Mouse (Mus musculus) testis, adult 2 months (tissue): ENCODE measurements around the gene Tubb2a. TPM values are rescaled to one million over a fixed set of nuclear protein-coding genes. Genes with fewer than 3 reads are reported as not detected.

Experiments used
- H3K27ac ChIP-seq: fragments of 200-500 bp; 2 replicates; pipeline ENCODE4 v1.5.1; 2012; ENCODE audit warnings: low read depth, low read length; ENCODE audit not compliant: control insufficient read depth, insufficient read depth
- H3K27me3 ChIP-seq: fragments of 200-500 bp; 2 replicates; pipeline ENCODE4 v1.6.1; 2012; ENCODE audit warnings: mild to moderate bottlenecking, low read length, moderate library complexity; ENCODE audit not compliant: control insufficient read depth, insufficient read depth
- H3K36me3 ChIP-seq: fragments of 200-500 bp; 2 replicates; pipeline ENCODE4 v1.6.1; 2012; ENCODE audit warnings: mild to moderate bottlenecking, low read length; ENCODE audit not compliant: control insufficient read depth, insufficient read depth
- H3K4me1 ChIP-seq: fragments of 200-500 bp; 2 replicates; pipeline ENCODE4 v1.6.1; 2012; ENCODE audit warnings: low read length; ENCODE audit not compliant: control insufficient read depth, insufficient read depth
- H3K4me3 ChIP-seq: fragments of 200-500 bp; 2 replicates; pipeline ENCODE4 v1.5.1; 2012; ENCODE audit warnings: low read depth, mild to moderate bottlenecking, low read length, moderate library complexity, mixed read lengths; ENCODE audit not compliant: control insufficient read depth
- CTCF ChIP-seq: fragments of 200-500 bp; IDR thresholded peaks from 2 replicates; pipeline ENCODE4 v1.5.1; 2012; ENCODE audit warnings: low read depth, mild to moderate bottlenecking, inconsistent platforms, low read length, moderate library complexity; ENCODE audit not compliant: control insufficient read depth, insufficient read depth, insufficient replicate concordance
- POLR2A ChIP-seq: fragments of 200-500 bp; IDR thresholded peaks from 2 replicates; pipeline ENCODE4 v1.6.1; 2012; ENCODE audit warnings: low read depth, mild to moderate bottlenecking, inconsistent platforms, low read length, moderate library complexity; ENCODE audit not compliant: control insufficient read depth
- polyA plus RNA-seq: library from polyadenylated mRNA; depleted of rRNA; stranded (reverse); fragments of >200 nt; gene quantifications from 2 replicates; pipeline ENCODE4 v1.2.3, GENCODE M21; 2012

The Tubb2a gene
- polyA plus RNA-seq, 1 experiment = 36.0 TPM

DNA sequence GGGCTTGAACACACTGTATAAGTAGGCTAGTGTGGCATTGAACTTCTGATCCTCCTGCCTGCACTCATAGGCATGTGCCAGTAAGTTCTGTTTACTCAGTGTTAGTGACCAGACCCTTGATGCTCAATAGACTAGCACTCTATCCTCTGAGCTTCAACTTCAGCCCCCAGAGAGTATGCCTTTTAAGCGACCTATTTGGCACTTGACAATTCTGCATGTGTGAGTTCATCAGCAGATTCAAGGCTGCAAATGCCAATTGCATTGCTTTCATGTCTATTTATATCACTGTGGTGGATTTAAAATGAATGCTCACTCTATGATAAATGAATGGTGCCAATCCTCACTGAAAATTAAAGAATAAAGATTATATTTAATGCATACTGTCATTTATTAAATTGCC lies 27.6 kb upstream of the Tubb2a start:
- Histone ChIP-seq H3K36me3 (no peaks in the 10 kb centered on the region), H3K27me3 (no peaks in the 10 kb centered on the region), H3K4me3 (no peak overlapping the region), H3K27ac (no peak overlapping the region), H3K4me1 (no peaks in the 10 kb centered on the region)
- TF ChIP-seq CTCF = no peak
- no peak for TF ChIP-seq POLR2A

DNA sequence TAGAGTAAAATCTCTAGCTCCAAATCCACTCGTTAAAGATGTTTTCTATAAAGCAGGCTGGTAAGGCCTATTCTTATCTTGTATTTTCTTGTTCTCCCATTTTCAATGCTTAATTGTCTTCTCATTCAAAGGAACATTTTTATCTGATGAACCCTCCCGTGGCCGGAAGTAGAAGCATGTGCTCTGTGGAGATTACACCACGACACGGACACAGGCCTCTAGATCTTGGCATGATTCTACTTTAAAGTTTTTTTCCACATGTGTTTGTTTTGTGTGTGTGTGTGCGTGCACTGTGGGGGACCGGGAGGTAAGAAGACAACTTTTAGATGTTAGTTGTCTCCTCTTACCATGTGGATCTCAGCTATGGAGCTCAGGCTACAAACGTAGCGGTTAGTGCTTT lies 24.1 kb upstream of the Tubb2a start:
- H3K36me3 ChIP-seq = no peaks in the 10 kb centered on the region
- no peak overlapping the region for H3K4me3 ChIP-seq
- H3K27me3 ChIP-seq = no peaks in the 10 kb centered on the region
- H3K4me1 ChIP-seq = no peaks in the 10 kb centered on the region
- no peak overlapping the region for H3K27ac ChIP-seq
- TF ChIP-seq CTCF (no peak), POLR2A (no peak)

DNA sequence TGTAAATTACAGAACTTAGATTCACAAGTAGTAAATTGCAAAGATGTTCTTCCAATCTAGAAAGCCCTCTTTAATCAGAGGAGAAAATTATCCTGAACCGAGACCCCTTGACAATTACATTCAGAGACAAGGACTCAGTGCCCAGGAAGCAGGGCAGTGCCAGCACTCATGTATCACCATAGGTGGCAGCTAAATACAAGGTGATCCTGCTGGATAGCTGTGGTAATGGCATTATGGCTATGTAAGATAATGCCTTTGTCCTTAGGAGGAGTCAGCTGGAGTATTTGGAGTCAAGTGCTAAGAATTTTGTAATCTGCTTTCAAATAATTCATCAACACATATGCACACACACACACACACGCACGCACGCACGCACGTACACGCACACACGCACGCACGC lies 23.4 kb upstream of the Tubb2a start:
- no peak for TF ChIP-seq POLR2A
- no peak for TF ChIP-seq CTCF

DNA sequence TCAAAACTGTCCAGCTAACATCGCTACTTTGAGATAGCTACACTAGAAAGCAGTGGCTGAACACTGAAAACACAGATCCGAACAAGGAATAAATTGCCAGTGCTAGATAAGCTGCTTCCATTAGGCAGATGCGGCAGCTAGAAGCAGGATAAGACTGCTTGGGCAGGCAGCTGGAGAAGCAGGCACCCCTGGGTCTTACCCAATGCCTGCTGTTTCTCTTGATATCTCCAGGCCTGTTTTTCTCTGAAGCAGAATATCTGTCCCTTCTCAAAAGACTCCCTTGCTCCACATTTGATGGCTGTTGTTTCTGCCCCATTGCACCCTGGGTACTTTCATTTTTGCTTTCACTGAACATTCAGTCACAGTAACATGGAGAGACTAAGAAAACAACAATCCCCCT lies 22.9 kb upstream of the Tubb2a start:
- Histone ChIP-seq H3K27me3 (no peaks in the 10 kb centered on the region), H3K36me3 (no peaks in the 10 kb centered on the region), H3K4me1 (no peaks in the 10 kb centered on the region), H3K27ac (no peak overlapping the region), H3K4me3 (no peak overlapping the region)
- no peak for TF ChIP-seq CTCF
- no peak for TF ChIP-seq POLR2A

More for the DNA sequence above, 23.4 kb upstream of the Tubb2a start:
- Histone ChIP-seq H3K4me1 (no peaks in the 10 kb centered on the region), H3K36me3 (no peaks in the 10 kb centered on the region), H3K4me3 (no peak overlapping the region), H3K27ac (no peak overlapping the region), H3K27me3 (no peaks in the 10 kb centered on the region)

DNA sequence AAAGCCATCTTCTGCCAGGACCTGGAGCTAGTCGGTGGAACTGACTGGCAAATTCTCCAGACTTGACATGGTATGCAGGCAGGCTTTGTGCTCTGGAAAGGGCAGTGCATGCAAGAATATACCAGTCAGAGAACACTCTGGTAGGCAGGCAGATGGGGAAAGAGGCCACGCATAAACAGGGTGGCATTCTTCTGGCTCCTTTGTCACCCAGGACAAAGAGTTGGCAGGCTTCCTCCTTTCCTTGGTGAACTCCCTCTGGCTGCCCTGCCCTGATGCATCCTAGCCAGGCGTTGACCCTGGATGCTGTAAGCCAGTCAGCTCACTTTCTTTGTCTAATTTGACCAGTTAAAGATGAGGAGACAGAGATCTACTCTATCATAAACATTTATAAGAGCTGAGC lies 19.3 kb upstream of the Tubb2a start:
- H3K27me3 ChIP-seq = no peaks in the 10 kb centered on the region
- no peak overlapping the region for H3K27ac ChIP-seq
- H3K4me3 ChIP-seq = no peak overlapping the region
- no peak for TF ChIP-seq CTCF
- H3K4me1 ChIP-seq = no peaks in the 10 kb centered on the region
- no peaks in the 10 kb centered on the region for H3K36me3 ChIP-seq

DNA sequence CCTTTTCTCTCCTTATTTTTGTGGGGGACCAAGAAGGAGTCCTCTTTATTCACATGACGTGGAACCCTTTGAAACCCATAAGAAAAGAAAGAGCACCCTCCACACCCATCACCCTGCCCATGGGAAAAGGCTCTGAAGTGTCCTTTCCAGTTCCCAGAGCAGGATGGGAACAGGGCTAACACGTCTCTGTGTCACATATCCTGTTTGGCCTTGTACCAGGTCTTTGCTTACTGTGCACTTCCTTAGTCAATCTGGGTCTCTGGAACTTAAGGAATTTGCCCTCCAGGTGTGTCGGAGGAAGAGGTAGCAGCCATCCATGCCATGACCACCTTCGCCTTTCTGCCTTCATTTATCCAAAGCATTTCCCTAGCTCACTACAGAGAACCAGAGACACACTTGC lies 18.6 kb upstream of the Tubb2a start:
- H3K4me3 ChIP-seq = no peak overlapping the region
- no peak overlapping the region for H3K27ac ChIP-seq
- no peaks in the 10 kb centered on the region for H3K27me3 ChIP-seq
- TF ChIP-seq CTCF = no peak
- no peak for TF ChIP-seq POLR2A
- no peaks in the 10 kb centered on the region for H3K36me3 ChIP-seq
- no peaks in the 10 kb centered on the region for H3K4me1 ChIP-seq

DNA sequence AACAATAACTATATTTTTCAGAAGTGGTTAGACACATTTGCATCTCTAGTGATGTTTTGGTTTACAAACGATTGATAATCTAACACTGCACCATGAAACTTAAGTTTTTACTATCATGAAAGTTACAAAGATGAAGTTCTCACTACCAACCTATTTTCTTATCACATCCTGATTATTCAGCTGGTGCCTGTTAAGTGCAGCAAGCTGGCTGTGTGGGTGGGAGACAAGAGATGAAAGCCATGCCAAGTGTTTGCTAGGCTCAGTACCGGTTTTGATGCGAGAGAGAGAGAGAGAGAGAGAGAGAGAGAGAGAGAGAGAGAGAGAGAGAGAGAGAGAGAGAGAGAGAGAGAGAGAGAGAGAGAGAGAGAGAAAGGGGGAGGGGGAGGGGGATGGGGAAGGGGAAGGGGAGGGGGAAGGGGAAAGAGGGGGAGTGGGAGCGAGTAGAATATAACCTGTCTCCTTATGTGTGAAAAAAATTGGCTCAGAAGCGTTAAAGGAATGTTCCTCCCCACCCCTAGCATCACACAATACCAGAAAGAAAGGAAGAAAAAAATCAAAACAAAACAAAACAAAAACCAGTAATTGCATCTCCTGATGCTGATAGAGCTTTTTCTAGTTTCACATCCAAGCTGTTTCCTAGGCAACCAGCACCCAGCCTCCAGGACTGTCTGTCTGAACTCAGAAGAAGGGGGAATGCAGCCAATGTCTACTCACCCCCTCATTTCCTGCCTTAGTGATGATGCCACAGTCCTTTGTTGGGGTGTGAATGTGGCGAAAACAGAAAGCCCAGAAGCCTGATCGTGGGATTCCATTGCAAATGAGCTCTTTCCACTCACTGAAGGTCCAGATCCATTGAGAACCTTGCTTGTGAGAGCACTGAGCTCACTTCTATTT lies 18.0 kb upstream of the Tubb2a start:
- no peak overlapping the region for H3K27ac ChIP-seq
- H3K27me3 ChIP-seq = no peaks in the 10 kb centered on the region
- H3K36me3 ChIP-seq = no peaks in the 10 kb centered on the region
- TF ChIP-seq POLR2A (no peak), CTCF (no peak)
- H3K4me1 ChIP-seq = no peaks in the 10 kb centered on the region
- H3K4me3 ChIP-seq = no peak overlapping the region

DNA sequence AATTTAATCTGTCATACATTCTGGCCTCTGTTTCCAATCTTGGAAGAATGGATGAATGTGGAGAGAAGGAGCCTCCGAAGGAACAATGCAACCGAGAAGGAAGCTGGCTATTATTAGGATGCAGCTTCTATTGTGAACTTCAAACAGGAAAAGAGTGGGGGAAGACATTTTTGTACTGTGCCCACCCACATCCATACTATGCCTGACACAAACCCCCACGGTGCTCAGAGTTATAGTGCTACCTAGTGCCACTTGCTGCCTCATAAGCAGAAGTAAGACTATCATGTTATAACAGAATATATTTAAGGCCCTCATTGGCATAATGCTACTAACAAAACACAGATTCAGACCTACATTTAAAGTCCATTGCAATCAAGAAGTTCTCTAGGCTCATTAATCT lies 11.6 kb upstream of the Tubb2a start:
- no peaks in the 10 kb centered on the region for H3K4me1 ChIP-seq
- TF ChIP-seq POLR2A (no peak), CTCF (no peak)
- H3K4me3 ChIP-seq = no peak overlapping the region
- no peaks in the 10 kb centered on the region for H3K36me3 ChIP-seq
- no peak overlapping the region for H3K27ac ChIP-seq
- no peaks in the 10 kb centered on the region for H3K27me3 ChIP-seq
